Mouse (Mus musculus) WW6 (cell line): ENCODE measurements around the gene Gm49322.

ENCODE experiments used
- DNase-seq: peaks from one replicate; pipeline ENCODE4 v3.0.0-alpha.2; 2013; ENCODE audit warnings: low read depth, low spot score

The Gm49322 gene

DNA sequence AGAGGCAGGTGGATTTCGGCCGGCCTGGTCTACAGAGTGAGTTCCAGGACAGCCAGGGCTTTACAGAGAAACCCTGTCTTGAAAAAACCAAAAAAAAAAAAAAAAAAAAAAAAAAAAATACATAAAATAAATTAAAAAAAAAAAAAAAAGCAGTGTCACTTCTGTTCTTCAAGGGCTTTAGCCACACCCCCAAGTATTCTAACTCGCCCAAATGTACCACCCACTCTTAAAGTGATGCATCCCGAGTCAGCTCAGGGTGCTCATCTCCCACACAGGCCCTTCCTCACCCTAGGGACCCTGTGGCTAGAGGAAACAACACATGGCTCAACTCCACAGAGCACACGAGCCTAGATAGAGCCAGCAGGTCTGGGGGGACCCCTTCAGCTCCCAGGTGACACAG lies 22.8 kb upstream of the Gm49322 start:
- no peak for DNase-seq

DNA sequence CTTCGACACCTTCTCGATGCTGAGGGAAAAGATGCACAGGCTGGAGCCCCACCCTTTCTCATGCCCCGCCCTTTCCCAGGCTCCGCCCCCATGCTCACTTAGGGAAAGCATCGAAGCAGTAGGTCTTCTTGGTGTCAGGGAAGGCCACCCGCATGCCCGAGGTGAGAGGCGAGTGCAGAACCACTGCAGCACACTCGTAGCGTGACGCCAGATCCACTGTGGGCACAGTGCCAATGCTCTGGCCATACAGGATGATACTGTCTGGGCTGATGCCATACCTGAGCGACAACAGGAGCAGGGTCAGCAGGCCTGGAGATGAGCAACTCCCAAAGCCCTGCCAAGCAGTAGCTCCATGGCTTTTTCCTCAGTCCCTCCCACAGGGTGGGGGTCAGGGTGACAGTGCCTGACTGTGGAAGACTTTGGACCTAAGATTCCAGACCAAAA lies 21.8 kb upstream of the Gm49322 start:
- no peak for DNase-seq

DNA sequence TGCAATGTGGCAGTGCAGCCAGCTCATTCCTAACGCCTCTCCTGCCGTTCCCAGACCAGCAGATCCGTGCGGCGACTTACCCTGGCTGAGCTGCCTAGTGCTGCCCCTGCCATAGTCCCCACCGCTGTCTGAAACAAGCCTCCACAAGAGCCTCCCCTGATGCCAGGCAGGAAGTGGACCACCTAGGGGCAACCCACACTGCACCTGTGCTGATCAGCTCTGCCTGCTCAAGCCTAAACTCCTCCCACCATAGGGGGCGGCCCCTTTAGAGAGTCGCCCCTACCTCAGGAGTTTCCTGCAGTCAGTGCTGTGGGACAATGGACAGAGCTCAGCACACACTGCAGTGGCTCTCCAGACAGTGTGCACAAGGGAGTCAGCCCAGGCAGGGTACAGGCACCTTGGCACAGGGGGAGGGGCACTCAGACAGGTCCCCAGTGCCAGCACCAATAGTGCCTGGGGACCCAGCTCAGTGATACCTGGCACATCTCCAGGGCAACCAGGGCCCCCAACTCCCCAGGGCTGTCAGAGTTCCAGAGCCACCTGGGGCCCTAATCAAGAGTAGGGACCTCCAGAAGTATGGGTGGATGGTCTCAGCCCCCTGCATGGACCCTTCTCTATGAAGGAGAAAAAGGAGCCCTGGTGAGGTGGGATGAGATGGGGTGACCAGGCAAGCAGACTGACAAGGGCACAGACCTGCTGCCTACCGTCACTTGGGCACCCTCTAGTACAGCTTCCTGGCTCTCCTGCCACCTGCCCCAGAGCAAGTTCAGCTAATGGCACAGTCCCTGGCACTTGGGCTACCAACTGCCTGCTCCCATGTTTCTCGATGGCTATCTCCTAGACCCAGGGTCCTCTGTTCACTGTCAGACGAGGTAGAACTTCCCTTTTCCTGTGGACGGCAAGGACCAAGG lies 20.9 kb upstream of the Gm49322 start:
- no peak for DNase-seq

DNA sequence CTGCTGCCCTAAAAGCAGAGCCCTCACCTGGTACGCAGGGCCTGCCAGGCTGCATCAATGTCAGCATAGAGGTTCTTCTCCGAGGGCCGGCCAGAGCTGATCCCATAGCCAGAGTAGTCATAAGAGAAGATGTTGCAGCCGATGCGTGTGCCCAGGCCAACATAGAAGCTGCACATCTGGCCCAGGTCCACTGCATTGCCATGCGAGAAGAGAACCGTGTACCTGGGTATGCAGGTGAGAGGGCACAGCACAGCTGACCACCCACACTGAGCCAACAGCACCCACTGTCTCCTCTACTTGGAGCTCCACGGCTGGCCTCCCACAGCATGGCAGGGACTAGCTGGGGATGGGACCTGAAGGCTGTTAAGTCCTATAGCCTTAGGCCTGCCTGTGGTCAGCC lies 20.2 kb upstream of the Gm49322 start:
- DNase-seq = no peak

DNA sequence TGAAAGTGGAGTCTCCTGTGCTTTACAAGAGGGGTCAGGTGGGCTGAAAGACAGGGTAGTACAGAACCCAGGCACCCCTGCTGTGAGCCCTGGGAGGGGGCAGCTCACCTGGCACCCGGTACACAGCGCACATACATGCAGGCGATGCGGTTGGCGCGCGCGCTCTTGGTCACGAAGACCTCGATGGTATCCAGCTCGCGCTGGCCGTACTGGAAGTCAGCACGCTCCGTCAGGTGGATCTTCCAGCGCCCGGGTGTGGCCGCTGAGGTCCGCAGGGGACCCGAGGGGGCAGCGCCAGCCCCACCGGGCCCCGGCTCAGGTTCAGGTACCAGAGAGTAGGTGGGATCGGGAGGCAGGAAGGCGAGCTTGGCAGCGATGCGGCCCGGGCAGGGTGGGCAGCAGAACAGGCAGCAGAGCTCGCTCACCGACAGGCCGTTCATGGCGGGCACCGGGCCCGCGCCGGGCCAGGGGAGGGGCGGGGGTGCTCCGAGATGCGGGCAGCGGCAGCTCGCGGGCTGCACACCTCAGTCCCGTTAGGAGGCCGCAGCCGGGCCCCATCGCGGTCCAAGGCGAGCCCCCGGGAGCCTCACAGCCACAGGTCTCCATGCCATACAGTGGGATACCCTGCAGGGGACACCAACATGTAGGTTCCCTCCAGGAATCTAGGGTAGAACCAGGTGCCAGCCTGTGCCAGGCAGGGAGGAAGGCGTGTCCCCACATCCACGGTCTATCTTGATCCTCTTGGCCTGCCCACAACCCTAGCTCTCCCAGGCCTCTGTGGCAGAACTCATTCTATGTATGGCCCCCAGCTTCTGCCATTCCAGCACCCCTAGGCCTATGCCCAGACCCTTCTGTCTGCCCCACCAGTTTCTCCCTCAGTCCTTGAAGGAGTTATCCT lies 19.2 kb upstream of the Gm49322 start:
- DNase-seq = no peak

DNA sequence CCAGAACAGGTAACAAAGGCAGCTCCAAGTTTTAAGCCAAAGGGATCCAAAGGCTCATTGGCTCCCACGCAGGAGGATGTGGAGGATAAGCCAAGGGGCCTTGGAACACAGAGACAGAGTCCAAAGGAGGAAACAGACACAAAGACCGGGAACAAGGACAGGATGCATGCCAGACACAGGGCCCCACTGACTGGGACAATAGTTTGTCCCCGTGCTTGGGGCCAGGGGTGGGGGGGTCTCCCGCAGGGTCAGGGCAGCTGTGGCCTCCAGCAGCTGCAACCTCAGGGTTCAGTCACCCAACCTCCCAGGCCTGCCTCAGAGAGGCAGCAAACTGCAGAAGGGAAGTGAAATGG lies 18.5 kb upstream of the Gm49322 start:
- no peak for DNase-seq

DNA sequence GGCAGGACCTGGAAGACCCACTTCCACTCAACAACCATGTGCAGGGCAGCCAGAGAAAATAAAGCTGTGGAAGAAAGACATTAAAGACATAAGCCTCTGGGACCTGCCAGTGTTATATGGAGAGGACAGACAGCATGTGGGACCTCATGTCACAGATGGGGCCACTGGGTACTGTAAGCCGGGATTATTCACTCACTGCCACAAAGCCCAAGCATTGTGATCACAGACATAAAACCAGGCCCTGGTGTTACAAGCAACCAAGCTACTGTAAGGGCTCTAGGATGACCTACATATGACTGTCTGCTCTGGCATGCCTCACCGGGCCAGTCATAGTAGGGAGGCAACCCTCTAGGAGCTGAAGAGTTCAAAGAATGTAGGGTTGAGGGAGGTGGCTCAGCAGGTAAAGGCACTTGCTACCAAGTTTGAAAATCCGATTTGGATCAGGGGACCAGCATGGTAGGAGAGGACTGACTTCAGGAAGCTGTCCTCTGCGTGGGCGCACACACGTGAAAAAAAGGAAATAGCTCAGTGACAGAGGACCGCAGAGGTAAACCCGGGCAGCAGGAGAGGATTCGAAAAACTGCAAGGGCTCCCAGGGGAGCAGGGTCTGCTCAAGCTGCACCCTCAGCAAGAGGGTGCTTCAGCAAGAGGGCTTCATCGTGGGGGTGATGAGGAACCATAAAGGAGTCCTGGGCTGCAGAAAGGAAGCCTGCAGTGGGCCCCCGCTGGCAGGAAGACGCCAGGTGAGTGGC lies 16.5 kb upstream of the Gm49322 start:
- no peak for DNase-seq

DNA sequence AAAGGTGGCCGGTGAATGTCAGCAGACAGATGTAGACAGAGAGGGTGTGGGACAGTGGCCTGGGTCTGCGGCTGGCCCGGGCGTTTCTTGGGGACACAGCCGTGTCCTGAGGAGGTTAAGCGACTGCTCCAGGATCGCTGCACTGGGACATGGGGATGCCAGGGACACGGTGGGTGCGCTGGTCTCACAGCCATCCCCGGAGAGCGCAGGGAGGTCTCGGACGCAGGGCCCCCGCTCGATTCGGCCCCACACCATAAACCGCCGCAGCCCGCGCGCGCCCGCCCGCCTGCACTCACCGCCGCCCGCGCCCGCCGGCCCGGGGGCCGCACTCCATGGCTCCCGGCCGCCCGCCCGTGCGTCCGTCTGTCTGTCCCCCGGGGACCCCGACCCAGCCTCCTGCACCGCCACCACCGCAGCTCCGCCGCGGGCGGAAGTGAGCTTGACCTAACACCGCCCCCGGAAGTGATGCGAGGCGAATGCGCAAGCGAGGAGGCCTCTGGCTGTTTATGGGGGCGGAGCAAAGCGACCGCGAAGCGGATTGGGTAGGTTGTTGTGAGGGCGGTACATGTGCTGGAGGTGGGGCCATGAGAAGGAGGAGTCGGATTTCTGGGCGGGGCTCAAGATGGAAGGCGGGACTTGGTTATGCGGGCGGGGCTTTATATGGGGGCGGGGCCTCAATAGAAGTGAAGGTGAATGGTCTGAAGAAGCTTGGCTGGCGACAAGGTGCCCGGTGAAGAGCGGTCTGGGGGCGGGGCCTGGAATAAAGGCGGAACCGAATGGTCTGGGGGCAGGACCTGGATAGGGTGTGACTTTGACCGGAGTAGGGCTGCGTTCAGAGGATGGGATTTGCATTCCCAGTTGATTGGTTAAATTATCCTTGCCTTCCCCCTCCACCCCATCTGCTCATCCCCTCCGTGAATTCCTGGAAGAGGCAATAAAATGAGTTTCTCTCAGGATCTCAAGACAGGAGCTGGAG lies 15.7 kb upstream of the Gm49322 start, which contains the start of gene Abhd17a:
Gene Abhd17a, minus strand, starts transcription at position 463 of the 976 bp plus-strand sequence.
- peak; percentile 98 for DNase-seq

DNA sequence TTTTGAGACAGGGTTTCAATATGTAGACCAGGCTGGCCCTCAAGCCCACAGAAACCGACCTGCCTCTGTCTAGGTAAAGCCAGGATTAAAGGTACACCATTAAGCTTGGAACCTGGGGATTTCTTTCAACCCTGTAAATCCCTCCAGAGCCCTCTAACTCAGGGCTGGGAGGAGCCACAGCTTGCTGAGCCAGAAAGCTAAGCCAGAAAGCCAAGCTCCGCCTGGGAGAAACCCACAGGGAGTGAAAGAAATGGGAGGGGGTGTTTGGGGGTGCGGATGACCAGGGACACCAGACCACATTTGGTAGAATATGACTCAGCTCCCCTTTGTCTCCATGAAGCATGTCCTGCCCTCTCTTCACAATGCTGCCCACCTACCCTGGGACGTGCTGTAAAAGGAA lies 9.5 kb upstream of the Gm49322 start:
- DNase-seq = no peak

DNA sequence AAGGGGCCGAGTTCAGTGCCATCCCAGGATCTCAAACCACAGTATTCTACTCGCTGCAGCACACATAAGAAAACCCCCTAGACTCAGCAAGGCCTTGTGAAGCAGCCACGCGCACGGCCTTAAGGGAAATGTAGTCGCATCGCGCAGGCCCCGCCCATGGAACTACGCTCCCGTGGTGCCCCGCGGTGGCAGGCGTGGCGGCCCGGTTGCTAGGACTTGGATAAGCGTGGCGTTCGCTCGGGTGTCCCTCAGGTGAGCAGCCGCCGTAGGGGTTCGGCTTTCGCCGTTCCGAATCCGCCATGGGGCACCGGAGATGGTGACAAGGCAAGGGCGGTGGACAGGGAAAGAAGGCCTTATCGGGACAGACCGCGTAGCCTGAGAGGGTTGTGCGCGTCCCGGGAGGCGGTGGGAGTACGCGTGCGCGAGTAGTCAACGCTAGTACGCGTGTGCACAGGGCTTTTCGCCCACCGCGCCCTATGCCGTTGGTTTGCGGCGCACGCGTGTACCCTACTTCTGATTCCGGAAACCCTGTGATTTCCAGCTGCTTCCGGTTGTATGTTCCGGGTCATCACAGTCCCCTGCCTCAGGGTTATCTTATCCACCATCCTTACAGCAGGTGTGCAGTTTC lies 3.0 kb upstream of the Gm49322 start, which contains the start of the genes Scamp4 and Adat3:
Gene Scamp4, plus strand, starts transcription at position 175 of the 628 bp plus-strand sequence.
Gene Adat3, plus strand, starts transcription at position 183 of the 628 bp plus-strand sequence.
- DNase-seq = peak; percentile 89

DNA sequence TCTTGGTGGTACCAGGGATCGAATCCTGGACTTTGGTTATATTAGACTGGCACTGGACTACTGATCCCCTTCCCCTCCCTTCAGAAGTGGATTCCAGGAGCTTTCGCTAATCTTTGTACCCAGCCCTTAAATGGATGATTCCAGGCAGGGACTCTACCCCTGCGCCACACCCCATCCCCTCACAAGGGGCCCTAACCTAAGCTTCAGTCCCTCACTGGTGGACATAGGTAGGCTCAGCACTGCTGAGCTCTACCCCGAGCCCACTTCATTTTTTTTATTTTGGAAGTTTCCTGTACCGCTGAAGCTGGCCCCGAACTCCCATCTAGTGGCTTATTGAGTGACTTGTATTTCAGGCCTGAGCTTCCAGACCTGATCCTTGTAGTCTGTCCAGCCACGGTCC lies 2.5 kb upstream of the Gm49322 start:
- no peak for DNase-seq

DNA sequence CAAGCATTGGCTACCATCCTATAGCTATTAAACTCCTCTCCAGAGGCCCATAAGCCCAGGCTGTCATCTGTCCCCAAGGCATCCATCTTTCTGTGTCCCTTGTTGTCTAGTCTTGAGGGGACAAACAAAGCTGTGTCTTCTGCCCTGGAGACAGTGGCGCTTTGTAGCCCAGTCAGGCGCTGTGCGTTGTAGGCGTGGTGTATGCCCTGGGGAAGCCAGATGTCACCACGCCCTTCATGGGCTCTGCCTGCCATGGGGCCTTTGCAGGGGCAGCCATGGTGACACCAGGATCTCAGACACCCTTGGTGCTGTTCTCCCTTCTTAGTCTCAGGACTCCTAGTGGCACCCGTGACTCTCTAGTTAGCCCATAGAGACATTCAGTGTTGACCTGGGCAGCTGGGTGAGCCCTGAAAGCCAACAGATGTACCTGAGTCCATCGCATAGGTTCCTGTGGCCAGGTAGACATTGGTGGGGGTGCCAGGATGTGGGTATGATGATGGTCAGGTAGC lies 1.8 kb upstream of the Gm49322 start:
- DNase-seq = no peak

DNA sequence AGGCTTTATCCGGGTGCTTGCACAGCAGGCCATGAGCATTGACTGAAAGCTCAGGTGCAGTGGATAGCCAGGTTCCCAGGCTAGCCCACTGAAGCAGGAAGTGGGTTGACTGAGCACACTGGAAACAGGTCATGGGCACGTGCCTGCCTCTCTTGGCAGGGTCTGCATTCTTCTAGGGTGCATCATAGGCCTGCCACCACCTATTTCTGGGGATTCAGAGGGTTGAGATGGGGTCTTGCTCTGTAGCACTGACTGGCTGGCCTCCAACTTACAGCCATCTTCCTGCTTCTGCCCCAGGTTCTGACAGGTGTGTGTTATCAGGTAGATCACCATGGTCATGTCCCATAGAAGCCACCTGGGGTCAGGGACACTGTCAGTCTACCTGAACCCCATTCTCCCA lies 833 bp upstream of the Gm49322 start:
- DNase-seq = no peak

DNA sequence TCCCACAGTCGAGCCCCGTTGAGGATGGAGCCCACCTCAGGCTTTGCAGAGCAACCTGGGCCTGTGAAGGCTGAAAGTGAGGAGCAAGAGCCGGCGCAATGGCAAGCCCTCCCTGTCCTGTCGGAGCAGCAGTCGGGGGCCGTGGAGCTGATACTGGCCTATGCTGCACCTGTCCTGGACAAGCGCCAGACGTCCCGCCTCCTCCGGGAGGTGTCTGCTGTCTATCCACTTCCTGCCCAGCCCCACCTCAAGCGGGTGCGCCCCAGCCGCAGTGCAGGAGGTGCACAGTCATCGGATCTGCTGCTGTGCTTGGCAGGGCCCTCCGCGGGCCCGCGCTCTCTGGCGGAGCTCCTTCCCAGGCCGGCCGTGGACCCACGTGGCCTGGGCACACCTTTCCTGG lies 485 bp downstream of the Gm49322 start:
- no peak for DNase-seq

DNA sequence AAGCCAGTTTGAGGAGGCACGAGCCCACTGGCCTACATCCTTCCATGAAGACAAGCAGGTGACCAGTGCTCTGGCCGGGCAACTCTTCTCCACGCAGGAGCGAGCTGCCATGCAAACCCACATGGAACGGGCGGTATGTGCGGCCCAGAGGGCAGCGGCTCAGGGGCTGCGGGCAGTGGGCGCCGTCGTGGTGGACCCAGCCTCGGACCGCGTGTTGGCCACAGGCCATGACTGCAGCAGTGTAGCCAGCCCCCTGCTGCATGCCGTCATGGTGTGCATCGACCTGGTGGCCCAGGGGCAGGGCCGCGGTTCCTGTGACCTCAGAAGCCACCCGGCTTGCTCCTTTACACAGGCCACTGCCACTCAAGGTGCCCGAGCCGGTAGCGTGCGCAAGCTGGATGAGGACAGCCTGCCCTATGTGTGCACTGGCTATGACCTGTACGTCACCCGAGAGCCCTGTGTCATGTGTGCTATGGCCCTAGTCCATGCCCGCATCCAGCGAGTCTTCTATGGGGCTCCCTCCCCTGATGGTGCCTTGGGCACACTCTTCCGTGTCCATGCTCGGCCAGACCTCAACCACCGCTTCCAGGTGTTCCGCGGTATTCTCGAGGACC lies 1.0 kb downstream of the Gm49322 start:
- DNase-seq = no peak

DNA sequence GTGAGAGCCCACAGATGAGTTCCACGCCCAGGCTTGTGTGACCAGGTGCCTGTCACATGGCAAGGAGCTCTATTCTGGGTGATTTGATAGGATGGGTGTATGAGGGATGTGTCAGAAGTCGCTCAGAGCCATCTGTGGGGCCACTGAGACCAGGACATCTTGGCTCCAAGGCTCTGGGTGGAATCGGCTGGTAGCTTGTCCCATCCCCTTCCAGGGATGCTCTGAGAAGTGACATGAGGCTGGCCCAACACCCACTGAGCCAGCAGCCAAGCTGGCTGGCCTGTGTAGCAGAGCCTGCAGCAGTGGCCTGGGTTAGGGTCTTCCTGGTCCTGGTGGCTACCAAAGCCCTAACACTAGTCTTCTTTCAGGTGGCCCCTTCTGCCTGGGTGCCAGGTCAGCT lies 2.6 kb downstream of the Gm49322 start:
- DNase-seq = no peak

DNA sequence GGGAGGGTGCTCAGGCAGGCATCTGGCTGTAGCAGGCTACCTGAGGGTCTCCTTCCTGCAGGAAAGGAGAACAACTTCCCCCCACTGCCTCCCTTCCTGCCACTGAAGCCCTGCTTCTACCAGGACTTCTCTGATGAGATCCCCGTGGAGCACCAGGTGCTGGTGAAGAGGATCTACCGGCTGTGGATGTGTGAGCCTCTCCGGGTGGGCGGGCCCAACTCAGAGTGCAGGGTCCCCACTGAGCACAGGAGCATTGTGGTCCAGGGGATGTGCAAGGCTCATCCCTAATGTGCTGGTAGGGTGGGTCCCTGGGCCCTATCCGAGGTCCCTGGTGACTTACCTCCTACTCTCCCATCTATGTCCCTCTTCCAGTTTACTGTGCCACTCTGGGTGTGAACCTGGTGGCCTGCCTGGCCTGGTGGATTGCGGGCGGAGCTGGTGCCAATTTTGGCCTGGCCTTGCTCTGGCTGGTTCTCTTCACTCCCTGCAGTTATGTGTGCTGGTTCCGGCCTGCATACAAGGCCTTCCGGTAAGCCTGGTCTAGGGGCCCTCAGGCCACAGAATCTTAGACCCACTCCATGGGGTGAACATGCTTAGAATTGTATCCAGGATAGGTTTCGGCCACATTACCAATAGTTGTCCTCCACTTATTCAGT lies 3.6 kb downstream of the Gm49322 start:
- no peak for DNase-seq

DNA sequence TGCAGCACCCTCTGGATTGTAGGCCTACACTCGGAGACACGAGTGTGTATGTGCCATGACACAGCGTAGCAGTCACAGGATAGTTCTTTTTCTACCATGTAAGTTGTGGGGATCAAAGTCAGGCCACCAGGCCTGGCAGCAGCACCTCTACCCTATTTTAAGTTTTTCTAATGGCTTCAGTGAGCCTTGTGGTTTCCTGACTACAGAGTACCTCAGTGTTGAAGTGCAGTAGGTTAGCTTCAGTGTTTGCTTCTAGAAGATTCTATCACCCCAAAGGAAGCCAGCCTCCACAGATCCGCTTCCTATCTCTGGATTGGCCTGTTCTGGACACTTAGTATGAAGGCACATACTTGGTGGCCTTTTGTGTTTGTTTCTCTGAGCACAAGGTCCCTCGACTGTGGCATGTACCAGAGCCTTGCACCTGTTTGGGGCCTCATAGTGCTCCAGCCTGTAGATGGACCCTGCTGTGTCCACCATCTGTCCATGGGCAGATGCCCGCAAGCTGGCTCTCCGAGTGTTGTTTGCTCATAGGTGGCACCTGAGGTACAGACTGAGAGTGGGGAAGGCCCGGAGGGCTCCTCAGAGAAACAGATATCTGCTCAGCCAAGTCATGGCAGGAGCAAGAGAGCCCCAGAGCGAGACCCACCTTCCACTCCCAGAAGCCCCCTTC lies 4.4 kb downstream of the Gm49322 start:
- DNase-seq = no peak
